Mouse (Mus musculus) liver, embryonic 13.5 days (tissue): Measurements from ENCODE around the gene B3gat2. TPM values are rescaled to one million over a fixed set of nuclear protein-coding genes. Genes with fewer than 3 reads are reported as not detected.

ENCODE experiments used
- ATAC-seq: fragments of 200-750 bp; cut with Nextera tagmentation; 2 replicates; pipeline ENCODE4 v1.8.0; 2017; ENCODE audit warnings: low read depth, mild to moderate bottlenecking, moderate number of reproducible peaks, moderate library complexity
- DNase-seq: peaks from one replicate; pipeline ENCODE4 v3.0.0; 2022
- H3K27ac ChIP-seq: fragments of 300-500 bp; sonication (generic); 2 replicates; pipeline ENCODE4 v1.5.1; 2015; ENCODE audit warnings: moderate library complexity, mild to moderate bottlenecking, inconsistent platforms
- H3K27me3 ChIP-seq: fragments of 300-500 bp; sonication (generic); 2 replicates; pipeline ENCODE4 v1.6.1; 2015; ENCODE audit warnings: mild to moderate bottlenecking, inconsistent platforms
- H3K36me3 ChIP-seq: fragments of 300-500 bp; sonication (generic); 2 replicates; pipeline ENCODE4 v1.6.1; 2015; ENCODE audit warnings: mild to moderate bottlenecking, inconsistent platforms
- H3K4me1 ChIP-seq: fragments of 300-500 bp; sonication (generic); replicated peaks from 2 replicates; pipeline ENCODE4 v1.6.1; 2015; ENCODE audit warnings: inconsistent platforms
- H3K4me2 ChIP-seq: fragments of 300-500 bp; sonication (generic); 2 replicates; pipeline ENCODE4 v1.6.1; 2015; ENCODE audit warnings: inconsistent platforms, mild to moderate bottlenecking, moderate library complexity
- H3K4me3 ChIP-seq: fragments of 300-500 bp; sonication (generic); replicated peaks from 2 replicates; pipeline ENCODE4 v1.5.1; 2015; ENCODE audit warnings: mild to moderate bottlenecking, inconsistent platforms
- H3K9ac ChIP-seq: fragments of 300-500 bp; sonication (generic); 2 replicates; pipeline ENCODE4 v1.6.1; 2015; ENCODE audit warnings: mild to moderate bottlenecking, inconsistent platforms
- H3K9me3 ChIP-seq: fragments of 300-500 bp; sonication (generic); replicated peaks from 2 replicates; pipeline ENCODE4 v1.6.1; 2016; ENCODE audit warnings: inconsistent platforms
- WGBS: fragments of 180-500 bp; shearing (Covaris S2); methylation state at CpG from one replicate; pipeline ENCODE4 v1.1.7; 2015; ENCODE audit not compliant: insufficient replicate concordance; 5-methylcytosine and 5-hydroxymethylcytosine counted together
- polyA plus RNA-seq: library from polyadenylated mRNA; unstranded; fragments of >200 nt; fragmentation: Nextera tagmentation; extraction: Ambion mirVana; gene quantifications from 2 replicates; pipeline ENCODE4 v1.2.1, GENCODE M21; 2015

The B3gat2 gene
- polyA plus RNA-seq, 1 experiment from 2014 or later, result 0.17 TPM

DNA sequence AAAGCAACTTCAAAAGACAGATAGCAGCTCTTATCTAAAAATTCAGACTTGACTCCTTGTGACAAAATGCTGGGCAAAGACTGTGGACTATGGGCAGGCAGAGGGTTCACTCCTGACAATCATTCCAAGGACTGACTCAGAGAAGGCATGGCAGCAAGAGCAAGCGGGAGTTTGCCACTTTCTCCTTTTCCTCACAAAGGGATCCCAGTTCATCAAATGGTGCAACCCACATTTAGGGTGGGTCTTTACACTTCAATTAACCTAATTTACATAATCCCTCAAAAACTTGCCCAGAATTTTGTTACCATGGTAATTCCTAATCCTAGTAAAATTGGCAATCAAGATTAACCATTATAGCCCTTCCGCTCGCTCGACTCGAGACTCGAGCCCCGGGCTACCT is 123.4 kb downstream of the B3gat2 start:
- no peaks in the 10 kb centered on the region for H3K36me3 ChIP-seq
- no peaks in the 10 kb centered on the region for H3K27me3 ChIP-seq
- ATAC-seq, result no peak
- H3K27ac ChIP-seq, result no peak overlapping the region
- H3K9ac ChIP-seq, result no peak overlapping the region
- WGBS, result 89% methylated on average over 7 of the region's 7 CpGs
- peaks cover 11% of the 10 kb centered on the region for H3K4me1 ChIP-seq
- no peak overlapping the region for H3K4me3 ChIP-seq
- DNase-seq, result no peak
- H3K9me3 ChIP-seq, result no peaks in the 10 kb centered on the region
- no peak overlapping the region for H3K4me2 ChIP-seq

GRCm38 (mm10) chr1:23892072-23892471 is 130.5 kb downstream of the B3gat2 start:
- Histone ChIP-seq H3K27ac (no peak overlapping the region), H3K4me3 (no peak overlapping the region), H3K4me1 (peaks cover 6% of the 10 kb centered on the region), H3K36me3 (no peaks in the 10 kb centered on the region), H3K9ac (no peak overlapping the region), H3K4me2 (no peak overlapping the region), H3K9me3 (no peaks in the 10 kb centered on the region), H3K27me3 (no peaks in the 10 kb centered on the region)
- ATAC-seq (no peak), DNase-seq (no peak)
- WGBS, result 81% methylated on average over 1 of the region's 1 CpGs

Other genes with a start within 250 kb of the B3gat2 start
- gene Smap1, start 160.6 kb downstream of the B3gat2 start, polyA plus RNA-seq, result 29.9 and 32.0 TPM in 2 replicates
- gene Sdhaf4, start 243.9 kb downstream of the B3gat2 start, polyA plus RNA-seq, result 38.6 and 42.9 TPM in 2 replicates